Mouse (Mus musculus): ENCODE measurements around the gene Foxi3.

Gene Foxi3

DNA sequence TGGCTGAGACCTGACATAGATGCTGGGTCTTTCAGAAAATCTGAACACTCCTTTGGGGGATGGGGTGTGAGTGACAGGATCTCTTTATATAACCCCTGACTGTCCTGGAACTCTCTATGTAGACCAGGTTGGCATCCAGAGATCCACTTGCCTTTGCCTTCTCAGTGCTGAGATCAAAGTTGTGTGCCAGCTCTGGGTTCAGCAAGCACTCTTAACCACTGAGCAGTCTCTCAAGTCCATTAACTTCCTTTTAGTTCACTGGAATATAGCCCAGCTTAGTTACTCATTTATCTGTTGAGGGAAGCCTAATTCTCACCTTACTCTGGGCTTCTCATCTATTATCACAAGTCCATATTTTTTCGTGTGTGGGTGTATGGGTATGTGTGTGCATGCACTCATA lies 26.1 kb downstream of the Foxi3 start:
- in situ Hi-C loops (cut with MboI; ENCODE audit: low sequenced_read_pairs): no loop called here

DNA sequence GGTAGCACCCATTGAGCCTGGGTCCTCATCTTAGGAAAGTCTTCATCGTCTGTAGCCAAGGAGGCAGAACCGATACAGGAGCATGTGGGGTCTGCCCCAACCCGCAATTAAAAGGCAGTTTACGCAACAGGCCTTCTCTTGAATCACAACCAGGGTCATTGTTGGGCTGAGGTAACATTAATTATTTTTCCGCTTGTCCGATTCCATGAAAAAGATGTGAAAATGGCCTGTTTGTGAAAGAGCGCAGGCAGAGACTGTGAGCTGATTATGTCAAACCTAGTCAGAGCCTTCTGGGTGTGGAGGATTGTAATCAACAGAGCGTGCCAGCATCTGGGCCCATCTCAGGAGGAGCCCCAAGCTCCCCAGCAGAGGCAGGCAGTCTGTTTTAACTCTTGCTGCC lies 30.4 kb downstream of the Foxi3 start:
- in situ Hi-C loops (cut with MboI; ENCODE audit: low sequenced_read_pairs): no loop called here

DNA sequence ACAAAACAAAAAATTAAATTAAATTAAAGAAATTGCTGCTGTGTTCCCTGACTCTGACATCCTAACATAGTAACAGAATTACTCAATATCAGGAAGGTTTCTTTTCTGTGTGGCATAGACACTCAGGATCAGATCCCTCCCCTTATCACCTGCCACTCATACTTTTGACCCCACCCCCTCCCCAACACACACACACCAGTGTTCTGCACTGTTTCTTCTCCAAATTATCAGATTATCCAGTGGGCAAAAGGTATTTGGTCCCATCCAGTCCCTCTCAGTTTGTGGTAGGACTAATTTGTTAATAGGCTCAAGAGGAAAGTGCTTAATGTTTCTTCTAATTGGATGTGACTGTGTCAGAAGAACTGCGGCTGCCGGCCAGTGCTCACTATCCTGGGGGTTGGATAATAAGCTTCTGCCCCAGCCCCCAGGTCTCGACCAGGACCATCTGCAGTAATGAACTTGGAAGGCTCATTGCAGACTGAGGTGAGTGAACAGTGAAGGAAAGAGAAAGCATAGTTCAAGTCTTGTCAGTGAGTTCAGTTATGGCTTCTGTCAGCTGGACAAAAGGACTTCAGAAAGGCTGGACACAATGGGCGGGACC lies 39.9 kb downstream of the Foxi3 start:
- in situ Hi-C loops (cut with MboI; ENCODE audit: low sequenced_read_pairs): no loop called here

DNA sequence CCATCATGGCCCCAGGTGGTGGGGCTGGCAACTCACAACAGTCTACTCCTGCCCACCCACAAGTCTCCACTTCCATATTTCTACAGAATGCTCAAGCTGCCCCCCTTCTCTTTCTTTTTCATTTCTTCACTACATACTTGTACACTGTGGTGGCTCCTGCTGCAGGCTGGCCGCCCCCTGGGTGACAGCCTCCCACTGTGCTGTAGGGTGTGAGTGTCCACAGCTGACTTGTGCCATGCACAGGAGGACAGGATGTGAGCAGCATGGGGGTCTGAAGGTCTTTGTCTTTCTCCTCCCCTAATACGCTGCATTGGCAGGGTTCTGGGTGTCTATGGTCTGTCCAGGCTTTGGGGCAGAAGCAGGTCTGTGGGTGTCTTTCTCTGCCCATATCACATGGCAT lies 46.3 kb downstream of the Foxi3 start:
- in situ Hi-C loops (cut with MboI; ENCODE audit: low sequenced_read_pairs): no loop called here

DNA sequence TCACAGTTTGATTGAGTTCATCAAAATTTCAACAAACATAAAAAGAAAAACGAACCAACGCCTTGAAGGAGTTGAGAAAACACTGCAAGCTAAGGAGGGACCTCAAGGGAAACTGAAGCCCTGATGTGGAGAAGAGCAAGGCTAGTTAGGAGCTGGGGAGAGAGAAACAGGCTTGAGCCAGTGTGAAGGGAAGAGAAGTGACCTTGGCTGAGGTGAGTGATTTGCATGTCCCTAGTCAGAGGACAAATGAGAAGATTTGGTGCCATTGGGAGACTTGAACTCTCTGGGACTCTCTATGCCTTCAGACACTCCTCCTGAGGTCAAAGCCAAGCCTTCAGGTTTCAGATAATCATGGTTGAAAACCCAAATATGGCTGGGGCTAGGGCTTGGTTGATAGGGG lies 47.8 kb downstream of the Foxi3 start:
- in situ Hi-C loops (cut with MboI; ENCODE audit: low sequenced_read_pairs): no loop called here

Measured in CH12F3 (cell line).